Mouse (Mus musculus) midbrain, postnatal 0 days (tissue): ENCODE measurements around the gene Sct. TPM values are rescaled to one million over a fixed set of nuclear protein-coding genes. Genes with fewer than 3 reads are reported as not detected.

Experiments
- ATAC-seq: fragments of 200-750 bp; cut with Nextera tagmentation; 2 replicates; pipeline ENCODE4 v1.8.0; 2017; ENCODE audit warnings: moderate number of reproducible peaks, mild to moderate bottlenecking, moderate TSS enrichment, moderate library complexity; ENCODE audit not compliant: low FRiP score
- DNase-seq: peaks from one replicate; pipeline ENCODE4 v3.0.0-alpha.2; 2015; ENCODE audit warnings: low spot score
- H3K27ac ChIP-seq: fragments of 300-500 bp; sonication (generic); 2 replicates; pipeline ENCODE4 v1.5.1; 2014; ENCODE audit warnings: low read depth, mild to moderate bottlenecking, low read length, mixed read lengths
- H3K27me3 ChIP-seq: fragments of 300-500 bp; sonication (generic); 2 replicates; pipeline ENCODE4 v1.6.1; 2014; ENCODE audit warnings: low read length, control low read depth, mixed read lengths; ENCODE audit not compliant: insufficient read depth
- H3K36me3 ChIP-seq: fragments of 300-500 bp; sonication (generic); 2 replicates; pipeline ENCODE4 v1.6.1; 2014; ENCODE audit warnings: low read length, control low read depth, mixed read lengths; ENCODE audit not compliant: insufficient read depth
- H3K4me1 ChIP-seq: fragments of 300-500 bp; sonication (generic); 2 replicates; pipeline ENCODE4 v1.6.1; 2014; ENCODE audit warnings: mild to moderate bottlenecking, control low read depth, antibody characterized with exemption, low read length, mixed read lengths; ENCODE audit not compliant: insufficient read depth
- H3K4me2 ChIP-seq: fragments of 300-500 bp; sonication (generic); 2 replicates; pipeline ENCODE4 v1.6.1; 2014; ENCODE audit warnings: low read depth, mild to moderate bottlenecking, low read length, mixed read lengths; ENCODE audit not compliant: poor library complexity, severe bottlenecking
- H3K4me3 ChIP-seq: fragments of 300-500 bp; sonication (generic); 2 replicates; pipeline ENCODE4 v1.5.1; 2014; ENCODE audit warnings: low read depth, mild to moderate bottlenecking, low read length, moderate library complexity
- H3K9ac ChIP-seq: fragments of 300-500 bp; sonication (generic); replicated peaks from 2 replicates; pipeline ENCODE4 v1.6.1; 2014; ENCODE audit warnings: mild to moderate bottlenecking, low read length, moderate library complexity, mixed read lengths; ENCODE audit not compliant: poor library complexity, severe bottlenecking
- H3K9me3 ChIP-seq: fragments of 300-500 bp; sonication (generic); 2 replicates; pipeline ENCODE4 v1.6.1; 2016; ENCODE audit warnings: low read length, control low read depth
- CTCF ChIP-seq: IDR thresholded peaks from 2 replicates; pipeline ENCODE4 v1.5.1; 2016; ENCODE audit warnings: antibody characterized with exemption, mild to moderate bottlenecking
- WGBS: fragments of 180-500 bp; shearing (Covaris S2); extraction: QIAGEN DNeasy Blood & Tissue Kit; methylation state at CpG from one replicate; pipeline ENCODE4 v1.1.7; 2014; 5-methylcytosine and 5-hydroxymethylcytosine counted together
- polyA plus RNA-seq: library from polyadenylated mRNA; unstranded; fragments of >200 nt; fragmentation: Nextera tagmentation; extraction: Ambion mirVana; gene quantifications from 2 replicates; pipeline ENCODE4 v1.2.1, GENCODE M21; 2015
- total RNA-seq: library from RNA; depleted of rRNA; stranded (reverse); fragments of >200 nt; gene quantifications from 2 replicates; pipeline ENCODE4 v1.2.3, GENCODE M21; 2014; rRNA removed

The Sct gene
- total RNA-seq (1.5 and 2.5 TPM in 2 replicates), polyA plus RNA-seq (3.3 and 4.3 TPM in 2 replicates)

GRCm38 (mm10) chr7:141278766-141279590 lies at the start of gene Sct:
TSS of gene Sct (minus strand) at chr7:141279133.
- H3K27ac ChIP-seq: no peak within 1 kb of the TSS
- peak; percentile 80 for TF ChIP-seq CTCF
- ATAC-seq (peak; percentile 80), DNase-seq (peak; percentile 66)
- WGBS: 1% methylated on average over 46 of the region's 46 CpGs
- H3K4me3 ChIP-seq: peak within 1 kb of the TSS; percentile 41
- 0 out of 2 replicates have a peak, but pooled peaks cover 2% of the 10 kb centered on the region for H3K27me3 ChIP-seq
- H3K9me3 ChIP-seq: no peaks in the 10 kb centered on the region
- H3K9ac ChIP-seq: peak within 1 kb of the TSS; percentile 40; the same call in 1 of the 2 replicates
- no peaks in the 10 kb centered on the region for H3K36me3 ChIP-seq
- peak within 1 kb of the TSS; percentile 67 for H3K4me2 ChIP-seq
- no peaks in the 10 kb centered on the region for H3K4me1 ChIP-seq

- Histone ChIP-seq H3K9me3 (no peaks in the 10 kb centered on the region), H3K27me3 (no peaks in the 10 kb centered on the region), H3K4me2 (peak overlapping the region; percentile 99), H3K4me3 (peak overlapping the region; percentile 65), H3K27ac (peak overlapping the region; percentile 100), H3K36me3 (peaks cover 4% of the 10 kb centered on the region; the same call in 1 of the 2 replicates), H3K9ac (peak overlapping the region; percentile 89), H3K4me1 (peaks cover 11% of the 10 kb centered on the region; the same call in 1 of the 2 replicates)
- TF ChIP-seq CTCF: no peak
- no peak for DNase-seq
- ATAC-seq: no peak; the same call in 1 of the 2 replicates
- 16% methylated on average over 24 of the region's 24 CpGs for WGBS
Observed at GRCm38 (mm10) chr7:141328373-141328990, 49.5 kb upstream of the Sct start.

GRCm38 (mm10) chr7:141327469-141328372 lies 48.8 kb upstream of the Sct start, which contains the start of the genes Deaf1 and Tmem80:
TSS of gene Deaf1 (minus strand) at chr7:141327690.
TSS of gene Tmem80 (plus strand) at chr7:141327739.
- Histone ChIP-seq H3K4me2 (peak within 1 kb of the TSS; percentile 99), H3K9ac (peak within 1 kb of the TSS; percentile 89), H3K9me3 (no peaks in the 10 kb centered on the region), H3K4me1 (peaks cover 11% of the 10 kb centered on the region; the same call in 1 of the 2 replicates), H3K36me3 (peaks cover 7% of the 10 kb centered on the region), H3K27ac (peak within 1 kb of the TSS; percentile 100), H3K4me3 (peak within 1 kb of the TSS; percentile 65), H3K27me3 (no peaks in the 10 kb centered on the region)
- WGBS: under 1% methylated on average over 94 of the region's 105 CpGs
- DNase-seq (peak; percentile 100), ATAC-seq (peak; percentile 97)
- no peak for TF ChIP-seq CTCF

GRCm38 (mm10) chr7:141326546-141327446 lies 47.9 kb upstream of the Sct start:
- WGBS: 3% methylated on average over 32 of the region's 35 CpGs
- ATAC-seq (peak; percentile 33; the same call in 1 of the 2 replicates), DNase-seq (no peak)
- peak overlapping the region; percentile 100 for H3K27ac ChIP-seq
- peaks cover 11% of the 10 kb centered on the region; the same call in 1 of the 2 replicates for H3K4me1 ChIP-seq
- peak overlapping the region; percentile 99 for H3K4me2 ChIP-seq
- peaks cover 17% of the 10 kb centered on the region for H3K36me3 ChIP-seq
- TF ChIP-seq CTCF: no peak
- peak overlapping the region; percentile 89 for H3K9ac ChIP-seq
- no peaks in the 10 kb centered on the region for H3K27me3 ChIP-seq
- H3K4me3 ChIP-seq: peak overlapping the region; percentile 65
- H3K9me3 ChIP-seq: no peaks in the 10 kb centered on the region
